Mouse (Mus musculus): ENCODE results near the gene Trim52.

- TF ChIP-seq CTCF (IDR thresholded peaks at IDR 0.05; ENCODE audit: low read depth) (no peak), EP300 (IDR thresholded peaks at IDR 0.05; ENCODE audit: low read depth) (no peak)
Measured at GRCm38 (mm10) chr14:106136272-106136671, 30.3 kb downstream of the Trim52 start.
